Mouse (Mus musculus) neural tube, postnatal 0 days (tissue): ENCODE data around the gene Cd9. TPM values are rescaled to one million over a fixed set of nuclear protein-coding genes. Genes with fewer than 3 reads are reported as not detected.

Experiments
- polyA plus RNA-seq: library from polyadenylated mRNA; unstranded; fragments of >200 nt; fragmentation: Nextera tagmentation; extraction: Ambion mirVana; gene quantifications from 2 replicates; pipeline ENCODE4 v1.2.1, GENCODE M21; 2015

The Cd9 gene
- 175 and 216 TPM in 2 replicates for polyA plus RNA-seq

GRCm38 (mm10) chr6:125494092-125494871 lies at the start of gene Cd9:
Cd9 (minus strand) TSS chr6:125494791.

Other genes starting within 250 kb of the Cd9 start
- not detected in 2 replicates for gene Tuba3a, start 208.7 kb downstream of the Cd9 start, polyA plus RNA-seq
- 17.2 and 19.2 TPM in 2 replicates for gene Ltbr, start 180.9 kb downstream of the Cd9 start, polyA plus RNA-seq
- gene Scnn1a, start 174.1 kb downstream of the Cd9 start, polyA plus RNA-seq, result 1.2 and 1.6 TPM in 2 replicates
- gene Tnfrsf1a, start 145.4 kb downstream of the Cd9 start, polyA plus RNA-seq, result 16.0 and 20.3 TPM in 2 replicates
- 0.18 and 0.23 TPM in 2 replicates for gene Plekhg6, start 114.0 kb downstream of the Cd9 start, polyA plus RNA-seq
- 21.2 and 23.3 TPM in 2 replicates for gene Vwf, start 52.0 kb upstream of the Cd9 start, polyA plus RNA-seq
- 0.63 and 0.97 TPM in 2 replicates for gene Ano2, start 195.6 kb upstream of the Cd9 start, polyA plus RNA-seq